16 mouse cellular contexts compared by ENCODE assay signal in genomic region chr1:169157496-169157895, GRCm38 (mm10).
"Had no signal": no experiment of that assay in that cellular context is flagged by ENCODE, and none has a peak within 500 bp of the region (broad histone marks: within the 10 kb centered on the region; RNA-seq: fewer than 3 reads in every experiment).

No protein-coding gene starts in this region.

- DNase-seq: heart, postnatal 10 days; heart, postnatal 14 days; heart, postnatal 36 days; heart, postnatal 4 days; kidney, adult 11 months; kidney, adult 18-20 months; kidney, adult 2 months; kidney, adult 8-10 months; kidney, adult 9 months; kidney, postnatal 10 days; kidney, postnatal 14 days; kidney, postnatal 25 days; kidney, postnatal 36 days; kidney, postnatal 4 days; layer of hippocampus, adult 9-11 months; layer of hippocampus, postnatal 36 days had no signal
